Mouse (Mus musculus) frontal cortex, postnatal 10 days (tissue): ENCODE measurements around the gene Trappc6b.

Experiments used
- DNase-seq, 2 experiments: peaks; one replicate each; pipeline ENCODE4 v3.0.0; 2022; ENCODE audit warnings: low spot score in 2 of 2, mixed read lengths in 1 of 2

The Trappc6b gene

GRCm38 (mm10) chr12:59055196-59055850, 5.9 kb downstream of the Trappc6b start:
- no peak for DNase-seq

- DNase-seq, result no peak
Observed at GRCm38 (mm10) chr12:59053976-59054375, 7.3 kb downstream of the Trappc6b start.

GRCm38 (mm10) chr12:59053166-59053565, 8.1 kb downstream of the Trappc6b start:
- DNase-seq, result no peak

- no peak for DNase-seq
Observed at GRCm38 (mm10) chr12:59052470-59052869, 8.8 kb downstream of the Trappc6b start.

GRCm38 (mm10) chr12:59040851-59041250, 20.4 kb downstream of the Trappc6b start:
- no peak for DNase-seq

- peak in 1 of 2 experiments; percentile 16 for DNase-seq
Observed at GRCm38 (mm10) chr12:59039971-59040844, 21.1 kb downstream of the Trappc6b start.

- DNase-seq, result no peak
Observed at GRCm38 (mm10) chr12:59039162-59039970, 21.9 kb downstream of the Trappc6b start.

GRCm38 (mm10) chr12:59032101-59032500, 29.2 kb downstream of the Trappc6b start:
- no peak for DNase-seq

GRCm38 (mm10) chr12:59021306-59021705, 40.0 kb downstream of the Trappc6b start:
- DNase-seq, result no peak

GRCm38 (mm10) chr12:59019891-59020290, 41.4 kb downstream of the Trappc6b start:
- no peak for DNase-seq

- no peak for DNase-seq
Observed at GRCm38 (mm10) chr12:59017970-59018369, 43.3 kb downstream of the Trappc6b start.

- DNase-seq, result peak; percentile 82 to 88
Observed at GRCm38 (mm10) chr12:59013234-59013633, 48.0 kb downstream of the Trappc6b start, which contains the start of gene Gemin2. Gemin2 (plus strand) TSS chr12:59013393.

- no peak for DNase-seq
Observed at GRCm38 (mm10) chr12:59012710-59013091, 48.6 kb downstream of the Trappc6b start.

- peak; percentile 97 to 98 for DNase-seq
Observed at GRCm38 (mm10) chr12:59011844-59012709, 49.2 kb downstream of the Trappc6b start, which contains the start of gene Sec23a. Sec23a (minus strand) TSS chr12:59012017.

GRCm38 (mm10) chr12:59011275-59011843, 49.9 kb downstream of the Trappc6b start:
- no peak for DNase-seq

GRCm38 (mm10) chr12:59010482-59010881, 50.8 kb downstream of the Trappc6b start:
- no peak for DNase-seq
